ENCODE assay signal across 12 mouse cellular contexts in the genomic region with DNA sequence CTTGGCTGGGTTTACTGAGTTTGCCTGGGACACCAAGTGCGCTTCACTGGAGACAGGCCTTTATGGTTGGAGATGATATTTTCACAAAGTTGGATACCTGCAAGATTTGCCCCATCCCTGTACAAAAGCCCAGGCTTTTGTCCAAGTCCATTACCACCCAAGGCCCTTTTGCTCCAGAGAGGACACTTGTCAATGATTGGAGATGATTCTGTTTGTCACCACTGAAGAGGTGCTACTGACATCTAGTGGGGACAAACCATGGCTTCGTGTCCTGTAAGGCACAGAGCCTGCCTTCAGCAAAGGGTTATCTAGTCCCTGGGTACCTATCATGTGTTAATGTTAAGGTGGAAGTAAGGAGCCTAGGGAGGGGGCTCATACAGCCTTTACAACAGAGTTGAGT.
DNase-seq lines count a peak whose midpoint lies in the region; ATAC-seq and TF ChIP-seq lines count a peak whose summit lies in the region.
"Had no signal": no experiment of that assay in that cellular context is flagged by ENCODE, and none has a peak within 500 bp of the region (broad histone marks: within the 10 kb centered on the region; RNA-seq: fewer than 3 reads in every experiment).

No protein-coding gene starts in this region.

- H3K36me3 ChIP-seq in kidney, adult 2 months (ENCODE audit: control insufficient read depth, insufficient read depth, low read length): no peaks in the 10 kb centered on the region
- H3K36me3 ChIP-seq in kidney, embryonic 14.5 days (ENCODE audit: control insufficient read depth, insufficient read depth, low read length): no peaks in the 10 kb centered on the region
- no peaks in the 10 kb centered on the region for H3K36me3 ChIP-seq in midbrain, postnatal 0 days (ENCODE audit: insufficient read depth, low read length)
- no peaks in the 10 kb centered on the region for H3K36me3 ChIP-seq in midbrain, embryonic 15.5 days (replicated peaks)
- H3K36me3 ChIP-seq: heart, embryonic 15.5 days; liver, embryonic 15.5 days; neural tube, embryonic 12.5 days had no signal

- H3K4me1 ChIP-seq in kidney, adult 2 months (ENCODE audit: control insufficient read depth, insufficient read depth, low read length): no peaks in the 10 kb centered on the region
- no peaks in the 10 kb centered on the region for H3K4me1 ChIP-seq in kidney, embryonic 14.5 days (ENCODE audit: control insufficient read depth, insufficient read depth, low read length)
- H3K4me1 ChIP-seq in midbrain, postnatal 0 days (ENCODE audit: insufficient read depth, low read length): no peaks in the 10 kb centered on the region
- no peaks in the 10 kb centered on the region for H3K4me1 ChIP-seq in midbrain, embryonic 15.5 days
- H3K4me1 ChIP-seq: heart, embryonic 15.5 days; liver, embryonic 15.5 days; neural tube, embryonic 12.5 days had no signal

- H3K4me3 ChIP-seq in kidney, adult 2 months (ENCODE audit: insufficient read depth, low read depth, low read length): no peak overlapping the region
- H3K4me3 ChIP-seq in kidney, embryonic 14.5 days (ENCODE audit: low read length): no peak overlapping the region
- H3K4me3 ChIP-seq in midbrain, postnatal 0 days (ENCODE audit: low read depth, low read length): no peak overlapping the region
- no peak overlapping the region for H3K4me3 ChIP-seq in midbrain, embryonic 15.5 days
- H3K4me3 ChIP-seq: heart, embryonic 15.5 days; liver, embryonic 15.5 days; neural tube, embryonic 12.5 days had no signal

- H3K4me2 ChIP-seq in kidney, embryonic 14.5 days (replicated peaks; ENCODE audit: low read depth, low read length): no peak overlapping the region
- H3K4me2 ChIP-seq in midbrain, postnatal 0 days (ENCODE audit: low read depth, low read length, poor library complexity, severe bottlenecking): no peak overlapping the region
- H3K4me2 ChIP-seq in midbrain, embryonic 15.5 days: no peak overlapping the region
- H3K4me2 ChIP-seq: heart, embryonic 15.5 days; liver, embryonic 15.5 days; neural tube, embryonic 12.5 days had no signal

- H3K27ac ChIP-seq in kidney, adult 2 months (ENCODE audit: insufficient read depth, low read depth, low read length): no peak overlapping the region
- H3K27ac ChIP-seq in kidney, embryonic 14.5 days (ENCODE audit: low read depth, low read length): no peak overlapping the region
- no peak overlapping the region for H3K27ac ChIP-seq in midbrain, postnatal 0 days (ENCODE audit: low read depth, low read length)
- no peak overlapping the region for H3K27ac ChIP-seq in midbrain, embryonic 15.5 days
- H3K27ac ChIP-seq: heart, embryonic 15.5 days; liver, embryonic 15.5 days; neural tube, embryonic 12.5 days had no signal

- 71% methylated on average over 2 of the region's 2 CpGs for WGBS in kidney, adult 2 months
- WGBS in kidney, embryonic 14.5 days: 71% methylated on average over 2 of the region's 2 CpGs
- WGBS in midbrain, postnatal 0 days: 69% methylated on average over 2 of the region's 2 CpGs
- 68% methylated on average over 2 of the region's 2 CpGs for WGBS in midbrain, embryonic 15.5 days

- peak; percentile 8 for DNase-seq in kidney, adult 2 months
- DNase-seq in midbrain, postnatal 0 days (ENCODE audit: low spot score): peak; percentile 41
- peak; percentile 72 for DNase-seq in cerebellum, adult 9-10 months
- DNase-seq in gastrocnemius, adult 18-20 months (ENCODE audit: low spot score): no peak
- DNase-seq: right cerebral cortex, adult 18-20 months had no signal

- no peaks in the 10 kb centered on the region for H3K9me3 ChIP-seq in kidney, embryonic 14.5 days (ENCODE audit: control insufficient read depth, low read length)
- H3K9me3 ChIP-seq in midbrain, postnatal 0 days (ENCODE audit: low read length): no peaks in the 10 kb centered on the region
- H3K9me3 ChIP-seq in midbrain, embryonic 15.5 days: no peaks in the 10 kb centered on the region
- H3K9me3 ChIP-seq: heart, embryonic 15.5 days; liver, embryonic 15.5 days; neural tube, embryonic 12.5 days had no signal

- peak; percentile 45 for TF ChIP-seq CTCF in kidney, adult 2 months (conservative IDR thresholded peaks at IDR 0.05; ENCODE audit: insufficient read depth, insufficient read length, low read depth, low read length)
- peak; percentile 67 for TF ChIP-seq CTCF in midbrain, postnatal 0 days (IDR thresholded peaks at IDR 0.05)

- no peak for ATAC-seq in kidney, embryonic 14.5 days (ENCODE audit: low FRiP score, low TSS enrichment)
- ATAC-seq in midbrain, postnatal 0 days (ENCODE audit: low FRiP score): no peak
- no peak for ATAC-seq in midbrain, embryonic 15.5 days (replicated peaks)
- no peak for ATAC-seq in megakaryocyte progenitor cell, adult 5-6 weeks (replicated peaks; ENCODE audit: poor library complexity)

- no peak overlapping the region for H3K9ac ChIP-seq in kidney, embryonic 14.5 days (ENCODE audit: low read depth, low read length)
- no peak overlapping the region for H3K9ac ChIP-seq in midbrain, postnatal 0 days (replicated peaks; ENCODE audit: low read length, poor library complexity, severe bottlenecking)
- H3K9ac ChIP-seq in midbrain, embryonic 15.5 days: no peak overlapping the region
- H3K9ac ChIP-seq: heart, embryonic 15.5 days; liver, embryonic 15.5 days; neural tube, embryonic 12.5 days had no signal

- no peaks in the 10 kb centered on the region for H3K27me3 ChIP-seq in kidney, adult 2 months (replicated peaks; ENCODE audit: control insufficient read depth, insufficient read depth, low read length)
- no peaks in the 10 kb centered on the region for H3K27me3 ChIP-seq in kidney, embryonic 14.5 days (ENCODE audit: control insufficient read depth, insufficient read depth, low read length)
- H3K27me3 ChIP-seq in midbrain, postnatal 0 days (ENCODE audit: insufficient read depth, low read length): no peaks in the 10 kb centered on the region
- no peaks in the 10 kb centered on the region for H3K27me3 ChIP-seq in midbrain, embryonic 15.5 days (replicated peaks)
- H3K27me3 ChIP-seq: CH12.LX; heart, embryonic 15.5 days; liver, embryonic 15.5 days; neural tube, embryonic 12.5 days had no signal

- no peak for TF ChIP-seq POLR2A in kidney, adult 2 months (IDR thresholded peaks at IDR 0.05; ENCODE audit: low read depth, low read length)
